Mouse (Mus musculus) forebrain, postnatal 0 days (tissue): ENCODE data around the gene Slc25a34. TPM values are rescaled to one million over a fixed set of nuclear protein-coding genes. Genes with fewer than 3 reads are reported as not detected.

Source experiments
- ATAC-seq: fragments of 200-750 bp; cut with Nextera tagmentation; 2 replicates; pipeline ENCODE4 v1.8.0; 2017; ENCODE audit warnings: mild to moderate bottlenecking, moderate library complexity
- DNase-seq: peaks from one replicate; pipeline ENCODE4 v3.0.0-alpha.2; 2015
- H3K27ac ChIP-seq: fragments of 300-500 bp; sonication (generic); 2 replicates; pipeline ENCODE4 v1.5.1; 2014; ENCODE audit warnings: low read depth, mild to moderate bottlenecking, antibody characterized with exemption, low read length, moderate library complexity, mixed read lengths
- H3K27me3 ChIP-seq: fragments of 300-500 bp; sonication (generic); 2 replicates; pipeline ENCODE4 v1.6.1; 2014; ENCODE audit warnings: mild to moderate bottlenecking, low read length, mixed read lengths; ENCODE audit not compliant: insufficient read depth
- H3K36me3 ChIP-seq: fragments of 300-500 bp; sonication (generic); 2 replicates; pipeline ENCODE4 v1.6.1; 2014; ENCODE audit warnings: mild to moderate bottlenecking, moderate library complexity; ENCODE audit not compliant: insufficient read depth
- H3K4me1 ChIP-seq: fragments of 300-500 bp; sonication (generic); 2 replicates; pipeline ENCODE4 v1.6.1; 2014; ENCODE audit warnings: antibody characterized with exemption; ENCODE audit not compliant: insufficient read depth
- H3K4me2 ChIP-seq: fragments of 300-500 bp; sonication (generic); 2 replicates; pipeline ENCODE4 v1.6.1; 2014; ENCODE audit warnings: low read depth, mild to moderate bottlenecking, moderate library complexity
- H3K4me3 ChIP-seq: fragments of 300-500 bp; sonication (generic); 2 replicates; pipeline ENCODE4 v1.5.1; 2014; ENCODE audit warnings: low read depth, low read length, mixed read lengths
- H3K9ac ChIP-seq: fragments of 300-500 bp; sonication (generic); 2 replicates; pipeline ENCODE4 v1.6.1; 2014; ENCODE audit warnings: mild to moderate bottlenecking
- H3K9me3 ChIP-seq: fragments of 300-500 bp; sonication (generic); 2 replicates; pipeline ENCODE4 v1.6.1; 2016; ENCODE audit warnings: low read length
- CTCF ChIP-seq: sonication (generic); IDR thresholded peaks from 2 replicates; pipeline ENCODE4 v1.5.1; 2016; ENCODE audit warnings: antibody characterized with exemption, control low read depth, low read depth
- WGBS: fragments of 180-500 bp; shearing (Covaris S2); extraction: QIAGEN DNeasy Blood & Tissue Kit; methylation state at CpG from one replicate; pipeline ENCODE4 v1.1.7; 2014; 5-methylcytosine and 5-hydroxymethylcytosine counted together
- polyA plus RNA-seq: library from polyadenylated mRNA; unstranded; fragments of >200 nt; fragmentation: Nextera tagmentation; extraction: Ambion mirVana; gene quantifications from 2 replicates; pipeline ENCODE4 v1.2.1, GENCODE M21; 2015
- total RNA-seq: library from RNA; depleted of rRNA; stranded (reverse); fragments of >200 nt; gene quantifications from 2 replicates; pipeline ENCODE4 v1.2.3, GENCODE M21; 2014

Slc25a34 gene
- total and polyA plus RNA-seq, 2 experiments from 2014 or later, result 1.1 to 4.0 TPM

- no peak within 1 kb of the TSS for H3K9ac ChIP-seq
- TF ChIP-seq CTCF, result peak; percentile 67
- H3K9me3 ChIP-seq, result no peaks in the 10 kb centered on the region
- no peak within 1 kb of the TSS for H3K27ac ChIP-seq
- no peaks in the 10 kb centered on the region for H3K27me3 ChIP-seq
- no peak within 1 kb of the TSS for H3K4me3 ChIP-seq
- 26% methylated on average over 19 of the region's 20 CpGs for WGBS
- ATAC-seq (peak; percentile 30; the same call in 1 of the 2 replicates), DNase-seq (peak; percentile 50)
- no peaks in the 10 kb centered on the region for H3K4me1 ChIP-seq
- peak within 1 kb of the TSS; percentile 23 for H3K4me2 ChIP-seq
- H3K36me3 ChIP-seq, result no peaks in the 10 kb centered on the region
Measured at GRCm38 (mm10) chr4:141618565-141619243, 4.9 kb downstream of the Slc25a34 start, which contains the start of gene Tmem82. Gene Tmem82 (minus strand): TSS chr4:141618633.

- Histone ChIP-seq H3K9ac (no peak overlapping the region), H3K4me2 (peak overlapping the region; percentile 23), H3K36me3 (no peaks in the 10 kb centered on the region), H3K9me3 (no peaks in the 10 kb centered on the region), H3K27me3 (no peaks in the 10 kb centered on the region), H3K27ac (no peak overlapping the region), H3K4me1 (no peaks in the 10 kb centered on the region), H3K4me3 (no peak overlapping the region)
- peak; percentile 19 for DNase-seq
- TF ChIP-seq CTCF, result no peak
- no peak; the same call in 1 of the 2 replicates for ATAC-seq
- 16% methylated on average over 22 of the region's 22 CpGs for WGBS
Measured at GRCm38 (mm10) chr4:141617863-141618564, 5.6 kb downstream of the Slc25a34 start.

- peak; percentile 50 for TF ChIP-seq CTCF
- H3K4me1 ChIP-seq, result no peaks in the 10 kb centered on the region
- no peak overlapping the region for H3K9ac ChIP-seq
- WGBS, result 7% methylated on average over 20 of the region's 20 CpGs
- H3K9me3 ChIP-seq, result no peaks in the 10 kb centered on the region
- no peaks in the 10 kb centered on the region for H3K36me3 ChIP-seq
- H3K4me3 ChIP-seq, result no peak overlapping the region
- DNase-seq (peak; percentile 54), ATAC-seq (no peak; the same call in none of the 2 replicates)
- H3K4me2 ChIP-seq, result peak overlapping the region; percentile 23
- H3K27ac ChIP-seq, result no peak overlapping the region
- H3K27me3 ChIP-seq, result no peaks in the 10 kb centered on the region
Measured at GRCm38 (mm10) chr4:141617299-141617698, 6.3 kb downstream of the Slc25a34 start.

- 81% methylated on average over 6 of the region's 6 CpGs for WGBS
- no peak for ATAC-seq
- no peaks in the 10 kb centered on the region for H3K9me3 ChIP-seq
- H3K27ac ChIP-seq, result no peak overlapping the region
- H3K4me2 ChIP-seq, result no peak overlapping the region
- H3K4me3 ChIP-seq, result no peak overlapping the region
- no peaks in the 10 kb centered on the region for H3K4me1 ChIP-seq
- no peaks in the 10 kb centered on the region for H3K36me3 ChIP-seq
- H3K27me3 ChIP-seq, result no peaks in the 10 kb centered on the region
- TF ChIP-seq CTCF, result no peak
- H3K9ac ChIP-seq, result no peak overlapping the region
- no peak for DNase-seq
Measured at GRCm38 (mm10) chr4:141616811-141617210, 6.8 kb downstream of the Slc25a34 start.

- H3K4me2 ChIP-seq, result no peak overlapping the region
- no peaks in the 10 kb centered on the region for H3K9me3 ChIP-seq
- DNase-seq (no peak), ATAC-seq (no peak)
- 86% methylated on average over 14 of the region's 14 CpGs for WGBS
- H3K27me3 ChIP-seq, result no peaks in the 10 kb centered on the region
- H3K4me1 ChIP-seq, result no peaks in the 10 kb centered on the region
- TF ChIP-seq CTCF, result no peak
- H3K9ac ChIP-seq, result no peak overlapping the region
- no peaks in the 10 kb centered on the region for H3K36me3 ChIP-seq
- H3K27ac ChIP-seq, result no peak overlapping the region
- no peak overlapping the region for H3K4me3 ChIP-seq
Measured at GRCm38 (mm10) chr4:141614946-141615345, 8.7 kb downstream of the Slc25a34 start.

- no peaks in the 10 kb centered on the region for H3K27me3 ChIP-seq
- no peak for ATAC-seq
- no peak for TF ChIP-seq CTCF
- H3K4me1 ChIP-seq, result no peaks in the 10 kb centered on the region
- H3K27ac ChIP-seq, result no peak overlapping the region
- H3K4me3 ChIP-seq, result no peak overlapping the region
- no peaks in the 10 kb centered on the region for H3K9me3 ChIP-seq
- no peak overlapping the region for H3K9ac ChIP-seq
- no peak for DNase-seq
- H3K4me2 ChIP-seq, result no peak overlapping the region
- H3K36me3 ChIP-seq, result no peaks in the 10 kb centered on the region
- 76% methylated on average over 6 of the region's 6 CpGs for WGBS
Measured at GRCm38 (mm10) chr4:141609538-141609937, 14.1 kb downstream of the Slc25a34 start.

- WGBS, result 88% methylated on average over 11 of the region's 11 CpGs
- no peak within 1 kb of the TSS for H3K4me2 ChIP-seq
- H3K27me3 ChIP-seq, result no peaks in the 10 kb centered on the region
- no peak for TF ChIP-seq CTCF
- ATAC-seq, result no peak
- H3K4me3 ChIP-seq, result no peak within 1 kb of the TSS
- H3K27ac ChIP-seq, result no peak within 1 kb of the TSS
- DNase-seq, result no peak
- no peaks in the 10 kb centered on the region for H3K36me3 ChIP-seq
- no peak within 1 kb of the TSS for H3K9ac ChIP-seq
- H3K4me1 ChIP-seq, result no peaks in the 10 kb centered on the region
- no peaks in the 10 kb centered on the region for H3K9me3 ChIP-seq
Measured at GRCm38 (mm10) chr4:141605861-141606260, 17.8 kb downstream of the Slc25a34 start, which contains the start of gene Fblim1. Gene Fblim1 (minus strand): TSS chr4:141606096.
